Mouse (Mus musculus) stomach, postnatal 0 days (tissue): Measurements from ENCODE around the gene Ppp2r3a. TPM values are rescaled to one million over a fixed set of nuclear protein-coding genes. Genes with fewer than 3 reads are reported as not detected.

Experiments
- ATAC-seq: fragments of 200-750 bp; cut with Nextera tagmentation; 2 replicates; pipeline ENCODE4 v1.8.0; 2017; ENCODE audit not compliant: low FRiP score, low TSS enrichment
- DNase-seq: peaks from one replicate; pipeline ENCODE4 v3.0.0-alpha.2; 2016; ENCODE audit warnings: low spot score
- H3K27ac ChIP-seq: fragments of 300-500 bp; sonication (generic); replicated peaks from 2 replicates; pipeline ENCODE4 v1.5.1; 2014; ENCODE audit warnings: mild to moderate bottlenecking, control low read depth
- H3K27me3 ChIP-seq: fragments of 300-500 bp; sonication (generic); 2 replicates; pipeline ENCODE4 v1.6.1; 2014; ENCODE audit warnings: low read length; ENCODE audit not compliant: control insufficient read depth, insufficient read depth
- H3K36me3 ChIP-seq: fragments of 300-500 bp; sonication (generic); 2 replicates; pipeline ENCODE4 v1.6.1; 2014; ENCODE audit warnings: low read length, mixed read lengths; ENCODE audit not compliant: control insufficient read depth, insufficient read depth
- H3K4me1 ChIP-seq: fragments of 300-500 bp; sonication (generic); replicated peaks from 2 replicates; pipeline ENCODE4 v1.6.1; 2014; ENCODE audit warnings: antibody characterized with exemption; ENCODE audit not compliant: control insufficient read depth, insufficient read depth
- H3K4me2 ChIP-seq: fragments of 300-500 bp; sonication (generic); replicated peaks from 2 replicates; pipeline ENCODE4 v1.6.1; 2014; ENCODE audit warnings: low read depth, mild to moderate bottlenecking, control low read depth, moderate library complexity
- H3K4me3 ChIP-seq: fragments of 300-500 bp; sonication (generic); 2 replicates; pipeline ENCODE4 v1.5.1; 2014; ENCODE audit warnings: low read depth, low read length, control low read depth
- H3K9ac ChIP-seq: fragments of 300-500 bp; sonication (generic); 2 replicates; pipeline ENCODE4 v1.6.1; 2014; ENCODE audit warnings: mild to moderate bottlenecking, low read length, control low read depth, mixed read lengths
- H3K9me3 ChIP-seq: fragments of 300-500 bp; sonication (generic); 2 replicates; pipeline ENCODE4 v1.6.1; 2016; ENCODE audit warnings: low read length; ENCODE audit not compliant: control insufficient read depth
- CTCF ChIP-seq: IDR thresholded peaks from 2 replicates; pipeline ENCODE4 v1.5.1; 2016; ENCODE audit warnings: antibody characterized with exemption, low read depth, mild to moderate bottlenecking, moderate library complexity
- EP300 ChIP-seq: optimal IDR thresholded peaks from 2 replicates; pipeline ENCODE3; 2016; ENCODE audit warnings: antibody characterized with exemption
- WGBS: fragments of 180-500 bp; shearing (Covaris S2); extraction: QIAGEN DNeasy Blood & Tissue Kit; methylation state at CpG from one replicate; pipeline ENCODE4 v1.1.7; 2014; 5-methylcytosine and 5-hydroxymethylcytosine counted together
- polyA plus RNA-seq: library from polyadenylated mRNA; unstranded; fragments of >200 nt; fragmentation: Nextera tagmentation; extraction: Ambion mirVana; gene quantifications from 2 replicates; pipeline ENCODE4 v1.2.1, GENCODE M21; 2015

Ppp2r3a gene
- polyA plus RNA-seq, 1 experiment from 2014 or later: 6.8 TPM

GRCm38 (mm10) chr9:101262815-101263214, 11.2 kb upstream of the Ppp2r3a start:
- no peak for ATAC-seq
- Histone ChIP-seq H3K4me2 (no peak overlapping the region), H3K9me3 (no peaks in the 10 kb centered on the region), H3K27ac (no peak overlapping the region), H3K9ac (no peak overlapping the region), H3K27me3 (no peaks in the 10 kb centered on the region), H3K36me3 (no peaks in the 10 kb centered on the region), H3K4me3 (no peak overlapping the region), H3K4me1 (no peaks in the 10 kb centered on the region)
- 72% methylated on average over 3 of the region's 3 CpGs for WGBS
- TF ChIP-seq EP300: no peak
- no peak for TF ChIP-seq CTCF
- DNase-seq: no peak

GRCm38 (mm10) chr9:101261989-101262571, 10.5 kb upstream of the Ppp2r3a start:
- ATAC-seq (peak; percentile 38; the same call in 1 of the 2 replicates), DNase-seq (no peak)
- Histone ChIP-seq H3K27me3 (no peaks in the 10 kb centered on the region), H3K4me2 (peak overlapping the region; percentile 25; the same call in 1 of the 2 replicates), H3K9ac (no peak overlapping the region), H3K4me3 (no peak overlapping the region), H3K4me1 (no peaks in the 10 kb centered on the region), H3K36me3 (no peaks in the 10 kb centered on the region), H3K9me3 (no peaks in the 10 kb centered on the region), H3K27ac (peak overlapping the region; percentile 56; the same call in 1 of the 2 replicates)
- TF ChIP-seq CTCF: no peak
- TF ChIP-seq EP300: no peak
- 42% methylated on average over 11 of the region's 11 CpGs for WGBS

GRCm38 (mm10) chr9:101261443-101261842, 9.8 kb upstream of the Ppp2r3a start:
- TF ChIP-seq EP300 (no peak), CTCF (no peak)
- H3K4me3 ChIP-seq: no peak overlapping the region
- no peak overlapping the region for H3K9ac ChIP-seq
- no peaks in the 10 kb centered on the region for H3K36me3 ChIP-seq
- no peaks in the 10 kb centered on the region for H3K9me3 ChIP-seq
- no peak for ATAC-seq
- no peak overlapping the region for H3K4me2 ChIP-seq
- 66% methylated on average over 4 of the region's 4 CpGs for WGBS
- no peaks in the 10 kb centered on the region for H3K4me1 ChIP-seq
- no peak overlapping the region for H3K27ac ChIP-seq
- no peaks in the 10 kb centered on the region for H3K27me3 ChIP-seq
- no peak for DNase-seq

- ATAC-seq: no peak
- H3K27ac ChIP-seq: no peak overlapping the region
- TF ChIP-seq CTCF (no peak), EP300 (no peak)
Measured at GRCm38 (mm10) chr9:101253136-101253535, 1.5 kb upstream of the Ppp2r3a start.

GRCm38 (mm10) chr9:101252541-101252940, 946 bp upstream of the Ppp2r3a start:
- ATAC-seq (no peak), DNase-seq (no peak)
- H3K27ac ChIP-seq: no peak overlapping the region; the same call in 1 of the 2 replicates
- H3K36me3 ChIP-seq: no peaks in the 10 kb centered on the region
- no peak overlapping the region for H3K9ac ChIP-seq
- H3K9me3 ChIP-seq: no peaks in the 10 kb centered on the region
- H3K4me2 ChIP-seq: no peak overlapping the region
- no peaks in the 10 kb centered on the region for H3K27me3 ChIP-seq
- peaks cover 11% of the 10 kb centered on the region for H3K4me1 ChIP-seq
- H3K4me3 ChIP-seq: no peak overlapping the region
- 43% methylated on average over 4 of the region's 4 CpGs for WGBS
- TF ChIP-seq EP300: no peak
- no peak for TF ChIP-seq CTCF

More at GRCm38 (mm10) chr9:101253136-101253535, 1.5 kb upstream of the Ppp2r3a start:
- Histone ChIP-seq H3K4me2 (no peak overlapping the region), H3K4me3 (no peak overlapping the region), H3K9ac (no peak overlapping the region), H3K27me3 (no peaks in the 10 kb centered on the region), H3K4me1 (peaks cover 10% of the 10 kb centered on the region), H3K36me3 (no peaks in the 10 kb centered on the region), H3K9me3 (no peaks in the 10 kb centered on the region)
- no peak for DNase-seq
- 44% methylated on average over 3 of the region's 3 CpGs for WGBS

GRCm38 (mm10) chr9:101250981-101251643, 483 bp downstream of the Ppp2r3a start:
- peak overlapping the region; percentile 52 for H3K4me2 ChIP-seq
- peak overlapping the region; percentile 86 for H3K4me3 ChIP-seq
- DNase-seq (peak; percentile 90), ATAC-seq (peak; percentile 95)
- H3K27ac ChIP-seq: peak overlapping the region; percentile 99
- no peaks in the 10 kb centered on the region for H3K27me3 ChIP-seq
- H3K36me3 ChIP-seq: no peaks in the 10 kb centered on the region
- TF ChIP-seq CTCF (no peak; the same call in 1 of the 2 replicates), EP300 (no peak)
- H3K9me3 ChIP-seq: no peaks in the 10 kb centered on the region
- WGBS: under 1% methylated on average over 47 of the region's 61 CpGs
- peak overlapping the region; percentile 94 for H3K9ac ChIP-seq
- H3K4me1 ChIP-seq: peaks cover 11% of the 10 kb centered on the region
